Mouse (Mus musculus) testis, adult 2 months (tissue): ENCODE data around the gene Kcnip1. TPM values are rescaled to one million over a fixed set of nuclear protein-coding genes. Genes with fewer than 3 reads are reported as not detected.

Source experiments
- H3K27ac ChIP-seq: fragments of 200-500 bp; 2 replicates; pipeline ENCODE4 v1.5.1; 2012; ENCODE audit warnings: low read depth, low read length; ENCODE audit not compliant: control insufficient read depth, insufficient read depth
- H3K27me3 ChIP-seq: fragments of 200-500 bp; 2 replicates; pipeline ENCODE4 v1.6.1; 2012; ENCODE audit warnings: mild to moderate bottlenecking, low read length, moderate library complexity; ENCODE audit not compliant: control insufficient read depth, insufficient read depth
- H3K36me3 ChIP-seq: fragments of 200-500 bp; 2 replicates; pipeline ENCODE4 v1.6.1; 2012; ENCODE audit warnings: mild to moderate bottlenecking, low read length; ENCODE audit not compliant: control insufficient read depth, insufficient read depth
- H3K4me1 ChIP-seq: fragments of 200-500 bp; 2 replicates; pipeline ENCODE4 v1.6.1; 2012; ENCODE audit warnings: low read length; ENCODE audit not compliant: control insufficient read depth, insufficient read depth
- H3K4me3 ChIP-seq: fragments of 200-500 bp; 2 replicates; pipeline ENCODE4 v1.5.1; 2012; ENCODE audit warnings: low read depth, mild to moderate bottlenecking, low read length, moderate library complexity, mixed read lengths; ENCODE audit not compliant: control insufficient read depth
- CTCF ChIP-seq: fragments of 200-500 bp; IDR thresholded peaks from 2 replicates; pipeline ENCODE4 v1.5.1; 2012; ENCODE audit warnings: low read depth, mild to moderate bottlenecking, inconsistent platforms, low read length, moderate library complexity; ENCODE audit not compliant: control insufficient read depth, insufficient read depth, insufficient replicate concordance
- POLR2A ChIP-seq: fragments of 200-500 bp; IDR thresholded peaks from 2 replicates; pipeline ENCODE4 v1.6.1; 2012; ENCODE audit warnings: low read depth, mild to moderate bottlenecking, inconsistent platforms, low read length, moderate library complexity; ENCODE audit not compliant: control insufficient read depth
- polyA plus RNA-seq: library from polyadenylated mRNA; depleted of rRNA; stranded (reverse); fragments of >200 nt; gene quantifications from 2 replicates; pipeline ENCODE4 v1.2.3, GENCODE M21; 2012

Kcnip1 gene
- polyA plus RNA-seq, 1 experiment = 1.6 TPM

- no peak for TF ChIP-seq CTCF
- TF ChIP-seq POLR2A = no peak
- Histone ChIP-seq H3K27me3 (no peaks in the 10 kb centered on the region), H3K27ac (peak overlapping the region; percentile 49), H3K36me3 (no peaks in the 10 kb centered on the region), H3K4me3 (no peak overlapping the region), H3K4me1 (peaks cover 9% of the 10 kb centered on the region)
These were observed 120.3 kb downstream of the Kcnip1 start for GRCm38 (mm10) chr11:33872716-33873048.

GRCm38 (mm10) chr11:33871998-33872715 lies 120.8 kb downstream of the Kcnip1 start:
- H3K4me3 ChIP-seq = no peak overlapping the region
- H3K27me3 ChIP-seq = no peaks in the 10 kb centered on the region
- no peaks in the 10 kb centered on the region for H3K36me3 ChIP-seq
- peaks cover 9% of the 10 kb centered on the region for H3K4me1 ChIP-seq
- H3K27ac ChIP-seq = peak overlapping the region; percentile 49
- TF ChIP-seq CTCF = no peak
- no peak for TF ChIP-seq POLR2A

- peaks cover 9% of the 10 kb centered on the region for H3K4me1 ChIP-seq
- TF ChIP-seq CTCF (no peak), POLR2A (no peak)
- no peak overlapping the region for H3K27ac ChIP-seq
- H3K36me3 ChIP-seq = no peaks in the 10 kb centered on the region
- H3K27me3 ChIP-seq = no peaks in the 10 kb centered on the region
- H3K4me3 ChIP-seq = no peak overlapping the region
These were observed 122.7 kb downstream of the Kcnip1 start for GRCm38 (mm10) chr11:33870246-33870645.

GRCm38 (mm10) chr11:33869559-33869958 lies 123.4 kb downstream of the Kcnip1 start:
- Histone ChIP-seq H3K4me3 (no peak overlapping the region), H3K27ac (peak overlapping the region; percentile 42; the same call in 1 of the 2 replicates), H3K36me3 (no peaks in the 10 kb centered on the region), H3K4me1 (peaks cover 9% of the 10 kb centered on the region), H3K27me3 (no peaks in the 10 kb centered on the region)
- TF ChIP-seq CTCF (no peak), POLR2A (no peak)

DNA sequence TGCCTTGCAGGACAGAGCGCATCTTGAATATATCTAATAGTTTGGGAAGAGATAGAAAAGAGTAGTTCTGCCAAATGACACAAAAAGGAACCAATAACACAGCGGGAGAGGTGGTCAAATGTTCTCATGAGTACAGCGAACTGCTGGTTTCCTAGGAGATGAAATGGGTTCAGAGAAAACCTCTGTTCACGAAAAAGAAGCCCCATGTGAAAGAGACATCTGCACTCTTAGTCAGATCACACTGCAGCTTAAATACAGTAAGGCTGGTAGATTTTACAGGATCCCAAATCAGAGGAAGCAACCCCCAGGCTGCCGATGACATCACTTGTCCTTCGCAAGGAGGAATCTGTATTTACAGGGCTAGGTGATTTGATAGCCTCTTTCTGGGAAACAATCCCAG lies 126.2 kb downstream of the Kcnip1 start:
- Histone ChIP-seq H3K4me1 (no peaks in the 10 kb centered on the region; the same call in 1 of the 2 replicates), H3K27me3 (no peaks in the 10 kb centered on the region), H3K36me3 (no peaks in the 10 kb centered on the region), H3K4me3 (no peak overlapping the region), H3K27ac (no peak overlapping the region)
- no peak for TF ChIP-seq POLR2A

GRCm38 (mm10) chr11:33864245-33864644 lies 128.7 kb downstream of the Kcnip1 start:
- Histone ChIP-seq H3K36me3 (no peaks in the 10 kb centered on the region), H3K4me1 (no peaks in the 10 kb centered on the region), H3K4me3 (no peak overlapping the region), H3K27ac (no peak overlapping the region), H3K27me3 (no peaks in the 10 kb centered on the region)
- TF ChIP-seq POLR2A (no peak), CTCF (no peak)

DNA sequence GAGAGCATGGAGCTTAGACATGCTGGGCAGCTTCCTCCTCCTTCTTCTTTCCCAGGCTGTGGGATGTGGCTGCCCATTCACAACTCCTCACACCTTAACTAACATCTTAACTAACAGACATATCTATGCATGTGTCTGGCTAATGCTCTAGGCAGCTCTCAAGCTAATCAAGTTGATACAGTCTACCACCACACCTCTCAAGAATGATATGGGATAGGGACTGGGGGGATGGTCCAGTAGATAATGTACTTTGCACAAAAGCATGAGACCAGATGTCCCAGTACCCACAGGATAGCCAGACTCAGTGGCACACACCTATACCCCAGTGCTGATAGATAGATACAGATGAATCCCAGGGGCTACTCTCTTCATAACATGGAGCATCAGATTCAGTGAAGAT lies 131.1 kb downstream of the Kcnip1 start:
- no peaks in the 10 kb centered on the region for H3K27me3 ChIP-seq
- TF ChIP-seq CTCF (no peak), POLR2A (no peak)
- H3K4me1 ChIP-seq = no peaks in the 10 kb centered on the region
- H3K4me3 ChIP-seq = no peak overlapping the region
- H3K36me3 ChIP-seq = no peaks in the 10 kb centered on the region
- H3K27ac ChIP-seq = no peak overlapping the region
